Mouse (Mus musculus): ENCODE measurements around the gene Cyb5d2. TPM values are rescaled to one million over a fixed set of nuclear protein-coding genes. Genes with fewer than 3 reads are reported as not detected.

Gene Cyb5d2
- total and polyA plus RNA-seq, 3 experiments = 2.4 to 3.9 (median 3.9) TPM

DNA sequence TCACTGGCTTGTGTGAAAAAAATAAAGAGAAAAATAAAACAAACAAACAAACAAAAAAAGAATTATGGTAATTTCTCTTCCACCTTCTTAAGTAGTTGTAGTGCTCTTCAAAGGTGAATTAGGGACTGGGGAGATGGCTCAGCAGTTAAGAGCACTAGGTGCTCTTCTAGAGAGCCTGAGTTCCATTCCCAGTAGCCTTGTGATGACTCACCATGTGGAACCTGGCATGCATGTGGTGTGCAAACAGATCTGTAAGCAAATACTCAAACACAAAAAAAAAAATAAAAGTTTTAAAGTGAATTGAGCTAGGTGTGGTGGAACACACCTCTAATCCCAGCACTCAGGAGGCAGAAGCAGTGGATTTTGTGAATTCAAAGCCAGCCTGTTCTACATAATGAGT lies 47.6 kb upstream of the Cyb5d2 start:
- H3K9ac ChIP-seq (ENCODE audit: insufficient read depth, low read depth) = no peak overlapping the region
- no peak overlapping the region for H3K4me3 ChIP-seq (replicated peaks in 1 of 3; ENCODE audit: low read depth in 2 of 3, low read length in 2 of 3, poor library complexity in 1 of 3)
- TF ChIP-seq NRF1 (IDR thresholded peaks at IDR 0.05; ENCODE audit: low read depth, low read length) = no peak
- no peak for TF ChIP-seq EP300 (IDR thresholded peaks at IDR 0.05; ENCODE audit: low read length)
- TF ChIP-seq ZKSCAN1 (IDR thresholded peaks at IDR 0.05; ENCODE audit: borderline replicate concordance, low read depth, low read length) = no peak
- no peak for TF ChIP-seq SIN3A (IDR thresholded peaks at IDR 0.05; ENCODE audit: low read length)
- no peak for TF ChIP-seq CTCF (conservative IDR thresholded peaks at IDR 0.05 in 1 of 2, IDR thresholded peaks at IDR 0.05 in 1 of 2; ENCODE audit: low read depth in 2 of 2, low read length in 2 of 2)
- TF ChIP-seq TBP (conservative IDR thresholded peaks at IDR 0.05; ENCODE audit: low read depth, low read length) = no peak
- H3K4me1 ChIP-seq (ENCODE audit: control insufficient read depth in 1 of 2, insufficient read depth in 2 of 2) = no peaks in the 10 kb centered on the region
- H3K9me3 ChIP-seq (replicated peaks; ENCODE audit: low read length) = no peaks in the 10 kb centered on the region
- dilution Hi-C loops (cut with MboI; ENCODE audit: extremely low pct_ligation_motif_present, extremely low pct_unique_long_range_greater_than_20kb, low sequenced_read_pairs) = no loop called here
- in situ Hi-C loops (cut with MboI; ENCODE audit: low pct_ligation_motif_present, low pct_unique_long_range_greater_than_20kb, low sequenced_read_pairs) = no loop called here
- no peaks in the 10 kb centered on the region for H3K27me3 ChIP-seq (replicated peaks)
- H3K36me3 ChIP-seq (replicated peaks in 1 of 2; ENCODE audit: control insufficient read depth in 1 of 2, insufficient read depth in 1 of 2, low read length in 1 of 2) = peaks cover 20 to 78% of the 10 kb centered on the region in 2 experiments
- DNase-seq (ENCODE audit: extremely low read depth) = no peak
- H3K27ac ChIP-seq (ENCODE audit: insufficient read depth, low read depth) = no peak overlapping the region
- no peaks in the 10 kb centered on the region for H3K79me2 ChIP-seq (replicated peaks; ENCODE audit: control insufficient read depth, extremely low read depth, insufficient read depth, poor library complexity, severe bottlenecking)
- no peak overlapping the region for H3K4me2 ChIP-seq (ENCODE audit: insufficient read depth, low read depth, poor library complexity, severe bottlenecking)

DNA sequence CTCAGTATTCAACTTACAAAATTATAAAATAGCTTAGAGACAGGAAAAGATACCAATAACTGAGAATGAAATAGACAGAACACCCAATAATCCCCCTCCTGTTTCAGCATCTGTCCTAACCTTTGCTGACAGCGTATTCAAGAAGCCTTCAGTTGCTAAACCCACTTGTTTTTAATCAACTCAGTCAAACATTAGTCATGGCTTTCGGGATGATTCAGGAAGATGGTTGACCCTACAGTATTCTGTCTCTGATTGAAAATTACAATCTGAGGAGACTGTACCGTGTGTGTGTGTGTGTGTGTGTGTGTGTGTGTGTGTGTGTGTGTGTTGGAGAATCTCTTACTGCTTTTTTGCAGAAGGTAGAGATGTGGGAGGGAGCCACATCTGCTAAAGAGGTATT lies 46.8 kb upstream of the Cyb5d2 start:
- Histone ChIP-seq H3K27ac (ENCODE audit: insufficient read depth, low read depth) (no peak overlapping the region), H3K9me3 (replicated peaks; ENCODE audit: low read length) (no peaks in the 10 kb centered on the region), H3K4me3 (replicated peaks in 1 of 3; ENCODE audit: low read depth in 2 of 3, low read length in 2 of 3, poor library complexity in 1 of 3) (no peak overlapping the region), H3K9ac (ENCODE audit: insufficient read depth, low read depth) (no peak overlapping the region), H3K36me3 (replicated peaks in 1 of 2; ENCODE audit: control insufficient read depth in 1 of 2, insufficient read depth in 1 of 2, low read length in 1 of 2) (peaks cover 12 to 70% of the 10 kb centered on the region in 2 experiments), H3K4me1 (ENCODE audit: control insufficient read depth in 1 of 2, insufficient read depth in 2 of 2) (no peaks in the 10 kb centered on the region), H3K27me3 (replicated peaks) (no peaks in the 10 kb centered on the region), H3K79me2 (replicated peaks; ENCODE audit: control insufficient read depth, extremely low read depth, insufficient read depth, poor library complexity, severe bottlenecking) (no peaks in the 10 kb centered on the region), H3K4me2 (ENCODE audit: insufficient read depth, low read depth, poor library complexity, severe bottlenecking) (no peak overlapping the region)
- TF ChIP-seq RAD21 (IDR thresholded peaks at IDR 0.05; ENCODE audit: low read depth, low read length) = no peak
- no peak for TF ChIP-seq USF2 (conservative IDR thresholded peaks at IDR 0.05; ENCODE audit: low read depth, low read length)
- TF ChIP-seq MYC (IDR thresholded peaks at IDR 0.05; ENCODE audit: low read depth, low read length) = no peak
- TF ChIP-seq JUND (conservative IDR thresholded peaks at IDR 0.05; ENCODE audit: low read depth, low read length) = no peak
- TF ChIP-seq ZKSCAN1 (IDR thresholded peaks at IDR 0.05; ENCODE audit: borderline replicate concordance, low read depth, low read length) = no peak
- TF ChIP-seq PAX5 (IDR thresholded peaks at IDR 0.05; ENCODE audit: low read length) = no peak
- TF ChIP-seq CHD1 (IDR thresholded peaks at IDR 0.05; ENCODE audit: low read depth, low read length) = no peak
- TF ChIP-seq MAZ (IDR thresholded peaks at IDR 0.05; ENCODE audit: low read depth, low read length) = no peak
- TF ChIP-seq BHLHE40 (IDR thresholded peaks at IDR 0.05; ENCODE audit: low read depth, low read length) = no peak
- in situ Hi-C loops (cut with MboI; ENCODE audit: low pct_ligation_motif_present, low pct_unique_long_range_greater_than_20kb, low sequenced_read_pairs) (no loop called here), dilution Hi-C loops (cut with MboI; ENCODE audit: extremely low pct_ligation_motif_present, extremely low pct_unique_long_range_greater_than_20kb, low sequenced_read_pairs) (no loop called here)
- DNase-seq (ENCODE audit: extremely low read depth) = no peak

DNA sequence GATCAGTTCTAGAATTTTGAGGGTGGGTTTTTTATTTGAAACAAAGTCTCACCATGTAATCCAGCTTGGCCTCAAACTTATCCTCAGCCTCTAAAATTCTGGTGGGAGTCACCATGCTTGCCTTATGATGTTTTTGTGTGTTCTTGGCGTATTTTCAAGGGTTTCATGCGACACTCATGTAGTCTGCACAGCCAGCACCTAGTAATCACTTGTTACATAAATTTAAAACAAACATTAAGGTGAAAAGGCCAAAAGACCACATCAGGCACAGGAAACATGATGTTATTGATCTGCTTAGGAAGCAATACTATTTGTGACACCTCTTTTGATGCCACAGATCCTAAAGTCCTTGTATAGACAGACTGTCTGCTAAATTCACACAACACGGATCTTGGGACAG lies 33.9 kb upstream of the Cyb5d2 start:
- no peaks in the 10 kb centered on the region for H3K79me2 ChIP-seq (replicated peaks; ENCODE audit: control insufficient read depth, extremely low read depth, insufficient read depth, poor library complexity, severe bottlenecking)
- dilution Hi-C loops (cut with MboI; ENCODE audit: extremely low pct_ligation_motif_present, extremely low pct_unique_long_range_greater_than_20kb, low sequenced_read_pairs) (no loop called here), in situ Hi-C loops (cut with MboI; ENCODE audit: low pct_ligation_motif_present, low pct_unique_long_range_greater_than_20kb, low sequenced_read_pairs) (no loop called here)
- no peaks in the 10 kb centered on the region for H3K27me3 ChIP-seq (replicated peaks)
- no peak overlapping the region for H3K4me2 ChIP-seq (ENCODE audit: insufficient read depth, low read depth, poor library complexity, severe bottlenecking)
- no peak overlapping the region for H3K4me3 ChIP-seq (replicated peaks in 1 of 3; ENCODE audit: low read depth in 2 of 3, low read length in 2 of 3, poor library complexity in 1 of 3)
- no peaks in the 10 kb centered on the region for H3K4me1 ChIP-seq (ENCODE audit: control insufficient read depth in 1 of 2, insufficient read depth in 2 of 2)
- peaks cover 53 to 86% of the 10 kb centered on the region in 2 experiments for H3K36me3 ChIP-seq (replicated peaks in 1 of 2; ENCODE audit: control insufficient read depth in 1 of 2, insufficient read depth in 1 of 2, low read length in 1 of 2)
- H3K9ac ChIP-seq (ENCODE audit: insufficient read depth, low read depth) = no peak overlapping the region
- no peak overlapping the region for H3K27ac ChIP-seq (ENCODE audit: insufficient read depth, low read depth)
- no peaks in the 10 kb centered on the region for H3K9me3 ChIP-seq (replicated peaks; ENCODE audit: low read length)
- no peak for DNase-seq (ENCODE audit: extremely low read depth)
- TF ChIP-seq KAT2A (IDR thresholded peaks at IDR 0.05; ENCODE audit: insufficient replicate concordance, low read length) (no peak), NRF1 (IDR thresholded peaks at IDR 0.05; ENCODE audit: low read depth, low read length) (no peak), ZKSCAN1 (IDR thresholded peaks at IDR 0.05; ENCODE audit: borderline replicate concordance, low read depth, low read length) (no peak), TBP (conservative IDR thresholded peaks at IDR 0.05; ENCODE audit: low read depth, low read length) (no peak), ETS1 (conservative IDR thresholded peaks at IDR 0.05; ENCODE audit: low read depth, low read length) (no peak), POLR2AphosphoS2 (IDR thresholded peaks at IDR 0.05; ENCODE audit: low read depth, low read length) (no peak), SMC3 (IDR thresholded peaks at IDR 0.05; ENCODE audit: low read depth, low read length) (no peak), PAX5 (IDR thresholded peaks at IDR 0.05; ENCODE audit: low read length) (no peak), GABPA (IDR thresholded peaks at IDR 0.05; ENCODE audit: insufficient replicate concordance, low read depth, low read length) (no peak), BHLHE40 (IDR thresholded peaks at IDR 0.05; ENCODE audit: low read depth, low read length) (no peak), MAX (IDR thresholded peaks at IDR 0.05; ENCODE audit: low read length) (no peak), ELF1 (IDR thresholded peaks at IDR 0.05; ENCODE audit: low read depth, low read length) (no peak), CHD1 (IDR thresholded peaks at IDR 0.05; ENCODE audit: low read depth, low read length) (no peak), UBTF (IDR thresholded peaks at IDR 0.05; ENCODE audit: low read depth, low read length) (no peak), NELFE (IDR thresholded peaks at IDR 0.05; ENCODE audit: low read depth, low read length) (no peak)
